Mouse (Mus musculus): ENCODE results near the gene Golt1a.
"Not testable (repeated sequence)": the region's sequence is repeated elsewhere in the genome, so short reads cannot be mapped to it uniquely, and the experiment has no call there.

Golt1a gene

GRCm38 (mm10) chr1:133306842-133307241, 2.8 kb upstream of the Golt1a start:
- peak; percentile 77 for DNase-seq

DNA sequence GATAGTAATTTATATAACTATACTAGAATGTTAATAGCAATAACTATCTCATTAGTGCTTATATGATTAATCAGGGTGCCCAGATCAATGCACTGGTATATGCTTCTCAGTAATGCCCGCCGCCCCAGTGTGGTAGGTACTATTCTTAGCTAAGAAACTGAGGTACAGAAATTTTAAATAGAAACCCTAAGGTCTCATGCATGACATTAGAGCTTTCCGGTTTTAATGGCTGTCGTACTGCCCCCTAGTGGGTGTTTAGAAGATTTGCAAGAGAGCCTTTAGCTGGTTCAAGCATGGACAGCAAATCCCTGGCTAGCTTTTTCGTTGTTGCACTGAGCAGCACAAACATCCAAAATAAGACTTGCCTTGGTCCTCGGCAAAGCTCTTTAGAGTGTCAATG, 2.3 kb upstream of the Golt1a start:
- DNase-seq, result no peak

DNA sequence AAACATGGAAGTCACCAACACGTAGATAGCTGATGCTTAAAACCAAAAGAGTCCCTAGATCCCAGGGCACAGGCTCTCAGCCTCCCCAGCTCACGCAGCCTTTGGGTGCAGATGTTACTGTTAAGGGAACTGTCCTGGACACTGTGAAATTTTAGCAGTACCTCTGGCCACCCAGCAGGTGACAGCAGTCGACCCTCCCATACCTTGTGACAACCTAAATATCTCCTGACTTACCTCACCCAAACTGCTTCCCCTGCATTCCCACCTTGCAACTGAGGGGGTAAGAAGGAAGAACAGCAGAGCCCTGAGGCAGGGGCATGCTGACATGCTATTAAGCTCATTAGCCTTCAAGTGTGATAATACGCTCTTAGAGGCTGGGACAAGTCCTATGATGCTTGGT, 1.6 kb downstream of the Golt1a start:
- no peak for DNase-seq

DNA sequence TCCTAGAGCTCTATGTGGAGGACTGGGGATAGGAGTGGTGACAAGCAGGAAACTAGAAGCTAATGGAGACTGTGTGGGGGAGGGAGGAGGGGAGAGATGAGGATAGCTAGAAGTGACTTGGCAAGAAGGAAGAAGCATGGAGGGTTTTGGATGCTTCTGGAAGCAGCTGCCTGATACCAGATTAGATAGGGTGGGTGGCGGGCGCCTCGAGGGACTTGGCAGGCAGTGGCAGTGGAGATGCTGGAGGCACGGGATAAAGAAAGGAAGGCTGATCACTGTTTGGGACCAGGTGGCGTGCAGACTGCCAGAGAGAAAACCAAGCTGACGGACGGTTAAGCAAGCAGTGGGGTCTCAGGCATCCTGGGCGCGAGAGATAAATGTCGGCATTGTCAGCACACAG, 2.3 kb downstream of the Golt1a start:
- no peak for DNase-seq

DNA sequence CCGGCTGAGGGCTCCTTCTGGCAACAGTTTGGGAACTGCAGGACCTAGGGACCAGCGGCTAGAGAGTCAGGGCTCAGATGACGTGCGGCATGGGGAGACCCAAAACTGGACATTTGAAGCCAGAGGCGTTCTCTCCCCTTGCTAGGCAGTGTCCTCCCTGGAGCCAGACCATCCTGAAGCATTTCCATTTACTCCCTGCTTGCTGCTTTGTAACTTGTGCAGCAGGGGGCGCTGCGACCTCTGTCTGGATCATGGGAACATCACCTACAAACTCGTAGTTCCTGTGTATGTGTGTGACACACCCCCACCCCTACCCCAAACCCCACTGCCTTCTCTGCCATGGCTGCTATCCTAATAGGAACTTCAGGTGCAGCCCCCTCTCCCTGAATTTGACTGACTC, 4.8 kb downstream of the Golt1a start:
- DNase-seq, result no peak

DNA sequence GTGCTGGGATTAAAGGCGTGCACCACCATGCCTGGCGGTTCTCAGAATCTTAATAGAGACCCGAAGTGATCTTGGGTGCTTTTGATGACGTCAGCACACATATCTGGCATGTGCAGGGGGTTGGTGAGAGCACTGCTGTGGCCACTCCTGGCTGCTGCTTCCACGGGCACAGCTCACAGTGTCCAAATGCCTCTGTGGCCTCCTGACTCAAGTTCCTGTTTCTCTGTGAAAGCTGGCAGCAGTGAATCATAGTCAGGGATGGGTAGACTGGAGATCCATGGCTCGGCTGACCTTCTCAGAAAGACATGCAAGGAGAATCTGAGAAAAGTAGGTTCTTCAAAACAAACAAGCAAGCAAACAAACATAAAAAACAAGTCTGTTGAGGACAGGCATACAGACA, 6.2 kb downstream of the Golt1a start:
- no peak for DNase-seq

GRCm38 (mm10) chr1:133316577-133316976, 7.0 kb downstream of the Golt1a start:
- DNase-seq, result no peak

DNA sequence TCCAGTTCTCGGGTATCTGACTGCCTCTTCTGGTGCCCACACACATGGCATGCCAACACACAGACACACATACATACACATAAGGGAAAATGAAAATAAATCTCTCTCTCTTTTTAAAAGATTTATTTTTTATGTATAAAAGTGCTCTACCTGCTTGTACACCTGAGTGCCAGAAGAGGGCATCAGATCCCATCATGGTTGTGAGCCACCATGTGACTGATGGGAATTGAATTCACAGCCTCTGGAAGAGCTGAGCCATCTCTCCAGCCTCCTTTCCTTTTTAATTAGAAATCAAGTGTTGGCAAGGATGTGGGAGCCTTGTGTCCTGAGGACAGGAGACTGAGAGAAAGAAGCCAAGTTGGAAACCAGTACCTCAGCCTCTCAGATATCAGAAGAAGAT, 7.5 kb downstream of the Golt1a start:
- DNase-seq, result no peak

DNA sequence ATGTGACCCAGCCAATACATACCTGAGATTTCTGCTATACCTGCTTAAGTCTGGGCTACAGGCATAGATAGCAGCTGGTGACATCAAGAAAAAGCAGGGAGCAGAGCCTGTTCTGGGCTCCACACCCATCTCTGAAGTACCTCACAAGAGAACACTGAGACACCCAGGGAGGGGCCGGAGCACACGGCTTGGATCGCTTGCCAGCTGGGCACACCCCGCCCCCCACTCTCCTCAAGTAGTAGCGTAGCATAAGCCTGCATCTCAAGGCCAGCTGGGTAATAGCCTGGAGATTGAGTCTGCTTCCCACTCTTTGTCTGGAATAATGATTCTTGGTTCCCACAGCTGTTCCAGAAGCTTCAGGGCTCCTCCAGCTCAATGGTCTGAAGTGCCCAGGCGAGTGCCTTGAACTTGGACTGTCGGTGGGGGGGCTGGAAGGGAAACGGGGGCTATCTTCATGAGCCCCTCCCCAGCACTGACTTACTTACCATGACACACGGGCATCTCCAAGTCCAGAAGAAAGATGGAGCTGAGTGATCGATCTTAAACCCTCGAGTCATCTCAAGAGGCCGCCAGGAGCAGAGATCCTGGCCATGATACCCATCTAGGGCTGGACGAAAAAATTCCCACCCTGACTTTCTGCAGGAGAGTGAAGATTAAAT, 11.8 kb downstream of the Golt1a start, which contains the start of gene Kiss1:
Kiss1 (plus strand) TSS at position 609 of the 659 bp plus-strand sequence.
- no peak for DNase-seq

DNA sequence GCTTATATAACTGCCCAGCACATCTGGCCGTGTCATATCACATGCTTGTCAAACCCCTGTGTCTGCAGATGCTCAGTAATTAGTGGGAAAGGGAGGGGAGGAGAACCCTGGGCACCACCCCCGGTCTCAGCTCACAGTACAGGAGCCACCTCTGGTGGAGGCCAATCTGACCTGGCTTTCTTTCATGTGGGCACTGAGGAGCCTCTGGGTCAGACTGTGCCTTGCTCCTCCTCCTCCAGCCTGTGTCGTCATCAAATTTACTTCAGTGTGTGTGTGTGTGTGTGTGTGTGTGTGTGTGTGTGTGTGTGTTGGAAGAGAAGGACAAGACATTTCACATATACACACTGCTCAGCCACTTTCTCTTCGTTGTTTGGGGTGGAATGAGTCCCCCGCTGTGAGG, 13.7 kb downstream of the Golt1a start:
- no peak for DNase-seq

GRCm38 (mm10) chr1:133325951-133326350, 16.4 kb downstream of the Golt1a start:
- DNase-seq, result no peak

- DNase-seq, result no peak
These were observed 17.5 kb downstream of the Golt1a start for GRCm38 (mm10) chr1:133327094-133327493.

GRCm38 (mm10) chr1:133328299-133328795, 18.7 kb downstream of the Golt1a start:
- DNase-seq, result no peak

DNA sequence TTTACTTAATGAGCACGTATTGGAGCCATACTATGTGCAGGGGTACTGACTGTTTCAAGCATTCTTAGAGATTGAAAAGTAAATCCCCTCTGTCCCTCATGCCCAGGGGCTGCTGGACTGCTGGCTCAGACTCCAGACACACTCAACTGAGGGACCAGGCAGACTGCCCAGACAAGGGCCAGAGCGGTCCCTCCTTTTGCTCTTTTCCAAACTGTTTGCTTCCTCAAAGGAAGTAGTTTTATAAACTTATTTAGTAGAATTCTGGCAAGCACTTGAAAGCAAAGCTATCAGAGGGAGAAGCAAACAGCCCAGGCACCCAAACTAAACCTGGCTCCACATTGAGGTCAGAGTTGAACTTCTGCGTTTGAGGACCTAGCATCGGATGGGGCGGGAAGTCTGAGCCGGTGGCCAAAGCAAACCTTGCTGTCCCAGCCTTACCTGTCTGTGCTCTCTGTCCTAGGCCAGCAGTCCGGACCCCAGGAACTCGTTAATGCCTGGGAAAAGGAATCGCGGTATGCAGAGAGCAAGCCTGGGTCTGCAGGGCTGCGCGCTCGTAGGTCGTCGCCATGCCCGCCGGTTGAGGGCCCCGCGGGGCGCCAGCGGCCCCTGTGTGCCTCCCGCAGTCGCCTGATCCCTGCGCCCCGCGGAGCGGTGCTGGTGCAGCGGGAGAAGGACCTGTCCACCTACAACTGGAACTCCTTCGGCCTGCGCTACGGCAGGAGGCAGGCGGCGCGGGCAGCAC, 19.5 kb downstream of the Golt1a start:
- no peak for DNase-seq

DNA sequence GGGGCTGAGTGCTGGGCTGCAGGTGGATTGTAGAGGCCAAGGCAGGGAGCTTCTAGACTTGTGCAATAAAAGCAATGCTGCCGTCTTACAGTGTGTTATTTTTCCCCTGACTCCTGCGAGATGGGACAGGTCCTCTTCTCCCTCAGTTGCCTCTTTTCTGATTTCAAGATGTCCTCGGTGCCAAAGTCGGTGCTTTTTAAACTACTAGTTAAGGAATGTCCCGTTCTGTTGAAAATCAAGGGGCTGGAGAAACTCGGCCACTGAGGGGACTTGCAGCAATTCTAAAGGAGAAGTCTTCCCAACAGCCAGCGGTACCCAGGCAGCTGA, 20.0 kb downstream of the Golt1a start:
- no peak for DNase-seq

GRCm38 (mm10) chr1:133331142-133331541, 21.5 kb downstream of the Golt1a start:
- no peak for DNase-seq

GRCm38 (mm10) chr1:133332656-133333430, 23.2 kb downstream of the Golt1a start:
- no peak for DNase-seq

GRCm38 (mm10) chr1:133333937-133334336, 24.3 kb downstream of the Golt1a start:
- no peak for DNase-seq

- not testable (repeated sequence) for DNase-seq
These were observed 30.8 kb downstream of the Golt1a start for GRCm38 (mm10) chr1:133340403-133340802.

DNA sequence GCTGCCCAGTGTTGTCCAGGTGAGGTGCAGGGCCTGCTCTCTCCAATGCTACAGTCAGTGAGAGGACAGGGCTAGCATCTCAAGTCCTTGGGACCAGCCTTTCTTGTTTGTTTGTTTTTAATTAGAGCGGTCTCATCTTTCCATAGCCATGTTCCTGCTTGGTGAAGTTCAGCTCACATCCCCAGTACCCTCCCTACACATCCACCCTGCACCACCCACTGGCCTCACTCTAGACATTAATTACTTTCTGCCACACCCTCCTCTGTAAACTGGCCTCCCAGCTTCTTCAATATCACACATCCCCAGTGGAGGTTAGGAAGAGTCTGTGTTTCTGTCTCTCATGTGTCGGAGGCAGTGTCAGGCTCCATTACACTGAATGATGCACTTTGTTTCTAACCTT, 34.8 kb downstream of the Golt1a start:
- DNase-seq, result no peak

DNA sequence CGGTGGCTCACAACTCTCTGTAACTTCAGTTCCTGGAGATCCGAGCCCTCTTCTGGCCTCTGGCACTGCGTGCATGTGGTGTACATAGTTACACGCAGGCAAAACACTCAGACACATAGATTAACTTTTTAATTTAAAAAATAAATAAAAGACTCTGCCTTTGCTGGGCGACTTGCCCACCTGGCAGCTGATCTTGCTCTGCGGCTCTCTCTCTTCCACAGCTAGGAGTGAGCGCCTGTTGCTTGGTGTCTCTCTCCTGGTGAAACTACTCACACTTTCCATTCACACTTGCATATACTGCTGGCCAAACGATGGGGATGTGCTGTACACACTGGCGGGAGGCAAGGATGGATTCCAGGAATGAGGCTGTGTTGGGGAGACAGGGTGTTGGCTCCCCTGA, 36.9 kb downstream of the Golt1a start:
- DNase-seq, result no peak

GRCm38 (mm10) chr1:133347226-133347625, 37.6 kb downstream of the Golt1a start:
- DNase-seq, result no peak

DNA sequence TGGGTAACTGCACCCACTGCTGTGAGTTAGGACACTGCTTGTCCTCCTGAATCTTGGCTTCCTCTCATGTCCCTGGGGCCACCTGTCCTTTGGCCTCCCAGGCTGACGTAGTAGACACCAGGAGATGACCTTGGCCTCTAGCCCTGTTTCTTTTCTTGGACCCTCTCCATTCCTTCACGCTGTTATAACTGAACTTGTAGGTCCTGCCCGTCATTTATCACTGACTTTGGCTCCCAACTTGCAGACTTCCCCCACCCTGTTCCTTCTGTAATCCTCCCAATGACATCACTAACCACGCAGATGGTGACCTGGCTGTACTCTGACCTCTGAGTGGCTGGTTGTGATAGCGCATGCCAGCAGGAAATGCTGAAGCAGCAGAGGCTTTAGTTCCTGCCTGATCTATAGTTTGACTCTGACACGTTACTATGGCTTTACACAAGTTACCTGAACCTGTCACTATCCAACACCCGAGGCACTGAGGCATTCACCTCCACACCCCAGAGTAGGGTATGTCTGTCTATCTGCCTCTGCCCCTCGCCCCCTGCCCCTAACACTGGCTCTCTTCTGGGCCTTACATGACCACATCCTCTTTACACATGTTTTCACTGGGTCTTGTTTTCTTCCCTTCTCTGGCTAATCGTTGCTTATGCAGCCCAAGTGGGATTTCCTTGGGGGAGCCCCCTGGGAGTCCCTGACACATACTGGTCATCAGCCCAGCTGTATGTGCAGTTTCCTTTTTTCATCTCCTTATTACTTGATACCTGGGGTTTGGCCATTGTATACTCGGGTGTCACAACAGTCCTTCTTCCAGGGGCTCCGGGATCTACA, 38.3 kb downstream of the Golt1a start:
- DNase-seq, result peak; percentile 62

All from kidney, adult 11 months (tissue).